Mouse (Mus musculus) megakaryocyte, embryonic 14.5 days (primary cell): ENCODE data around the gene Lrrc27.

Source experiments
- FLI1 ChIP-seq: IDR thresholded peaks from 2 replicates; pipeline ENCODE4 v1.6.1; 2012; ENCODE audit warnings: low read length, inconsistent platforms, mixed read lengths
- GATA1 ChIP-seq: IDR thresholded peaks from 3 replicates; pipeline ENCODE4 v1.6.1; 2012; ENCODE audit warnings: mixed read lengths, low read length, inconsistent platforms, borderline replicate concordance

DNA sequence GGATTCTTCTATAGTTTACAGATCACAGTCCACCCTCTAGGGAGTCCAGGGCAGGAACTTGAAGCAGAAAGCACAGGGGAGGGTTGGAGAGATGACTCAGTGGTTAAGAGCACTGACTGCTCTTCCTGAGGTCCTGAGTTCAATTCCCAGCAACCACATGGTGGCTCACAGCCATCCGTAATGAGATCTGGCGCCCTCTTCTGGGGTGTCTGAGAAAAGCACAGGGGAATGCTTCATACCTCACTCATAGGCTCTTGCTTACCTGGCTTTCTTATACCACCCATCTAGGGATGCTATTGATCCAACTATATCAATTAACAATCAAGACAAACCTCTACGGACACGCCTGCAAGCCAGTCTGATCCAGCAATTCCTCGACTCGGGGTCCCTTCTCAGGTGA is 21.2 kb upstream of the Lrrc27 start:
- TF ChIP-seq GATA1 = no peak
- no peak for TF ChIP-seq FLI1
